Mouse (Mus musculus) 3T3-L1 (cell line): ENCODE data around the gene Tex22.

Experiments
- DNase-seq: peaks from one replicate; pipeline ENCODE4 v3.0.0-alpha.2; 2015; ENCODE audit warnings: low read depth, low spot score

Tex22 gene

GRCm38 (mm10) chr12:113137260-113138213, 63.2 kb downstream of the Tex22 start:
- DNase-seq, result no peak

- no peak for DNase-seq
Measured at GRCm38 (mm10) chr12:113138291-113138690, 64.0 kb downstream of the Tex22 start.
